Mouse (Mus musculus) inflammation-experienced regulatory T-cells, adult 6 months (primary cell): ENCODE data around the gene Ufm1. TPM values are rescaled to one million over a fixed set of nuclear protein-coding genes. Genes with fewer than 3 reads are reported as not detected.

Source experiments
- ATAC-seq: one replicate; pipeline ENCODE4 v1.8.0; 2017
- polyA plus RNA-seq, 3 experiments: library from polyadenylated mRNA; unstranded; fragments of 100-300 nt; shearing (Covaris generic); gene quantifications; one replicate each; pipeline ENCODE4 v1.2.1; 2017

Gene Ufm1
- 10 to 100 TPM; 46.5 to 85.7 (median 49.4) TPM for polyA plus RNA-seq

GRCm38 (mm10) chr3:53863383-53864220 lies at the start of gene Ufm1:
Gene Ufm1 (minus strand): TSS chr3:53863830.
- peak; percentile 94 for ATAC-seq

DNA sequence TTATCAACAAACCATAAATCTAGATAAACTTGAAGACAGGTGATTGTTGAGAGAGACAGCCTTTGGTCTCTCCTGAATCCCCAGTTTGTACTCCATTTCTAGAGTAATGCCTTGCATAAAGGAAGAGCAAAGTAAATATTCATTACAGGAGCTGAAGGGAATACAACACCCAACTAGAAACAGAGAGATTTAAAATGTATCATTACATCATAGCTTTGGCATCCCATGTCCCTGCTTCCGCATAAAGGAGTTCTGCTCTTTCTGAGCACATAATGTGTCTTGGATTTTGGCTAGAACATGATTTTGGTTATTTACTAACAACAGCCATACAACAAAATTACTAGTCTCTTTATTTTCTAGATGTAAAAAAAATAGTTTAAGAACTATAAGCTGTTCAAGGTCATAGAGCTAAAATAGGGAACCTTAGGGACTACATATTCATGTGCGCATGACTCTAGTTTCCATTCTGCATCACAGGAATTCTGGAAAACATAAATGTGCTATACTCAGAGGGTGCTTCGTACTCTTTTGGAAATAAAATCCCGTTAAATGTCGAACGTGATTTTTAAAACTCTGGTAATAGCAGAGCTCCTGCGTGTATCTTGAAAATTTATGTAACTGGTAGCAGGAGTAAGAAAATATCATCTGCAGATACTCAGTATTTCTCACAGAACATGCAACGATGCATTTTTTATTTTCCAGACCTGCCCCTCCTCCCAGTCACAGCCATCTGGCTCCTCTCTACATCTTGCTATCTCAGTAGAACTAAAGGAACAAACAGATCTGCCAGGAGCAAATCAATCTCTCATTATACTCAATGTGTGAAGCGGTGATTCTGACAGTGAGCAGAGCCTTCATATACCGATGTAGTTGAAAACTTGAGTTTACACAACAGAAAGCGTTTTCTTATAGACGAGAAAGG lies 27.2 kb upstream of the Ufm1 start:
- no peak for ATAC-seq

- no peak for ATAC-seq
These were observed 8.0 kb upstream of the Ufm1 start for GRCm38 (mm10) chr3:53871596-53871995.

DNA sequence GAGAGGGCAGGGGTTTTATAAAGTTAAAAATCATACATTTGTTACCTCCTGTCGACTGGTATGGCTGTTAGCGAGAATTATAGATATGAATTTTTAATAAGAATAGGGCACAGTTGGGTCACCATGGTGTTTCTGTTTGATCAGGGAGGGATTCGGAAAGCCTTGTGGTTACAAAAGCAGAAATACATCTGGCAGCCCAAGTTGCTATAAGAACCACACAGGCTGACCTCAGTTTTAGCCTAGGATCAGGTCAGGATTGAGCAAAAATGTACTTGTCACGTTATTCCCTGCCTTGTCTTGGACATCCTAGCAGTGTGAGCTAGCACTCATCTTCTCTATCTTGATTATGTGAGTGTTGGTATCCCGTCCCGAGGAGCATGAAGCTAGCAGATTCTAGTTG lies 6.9 kb upstream of the Ufm1 start:
- ATAC-seq = no peak

DNA sequence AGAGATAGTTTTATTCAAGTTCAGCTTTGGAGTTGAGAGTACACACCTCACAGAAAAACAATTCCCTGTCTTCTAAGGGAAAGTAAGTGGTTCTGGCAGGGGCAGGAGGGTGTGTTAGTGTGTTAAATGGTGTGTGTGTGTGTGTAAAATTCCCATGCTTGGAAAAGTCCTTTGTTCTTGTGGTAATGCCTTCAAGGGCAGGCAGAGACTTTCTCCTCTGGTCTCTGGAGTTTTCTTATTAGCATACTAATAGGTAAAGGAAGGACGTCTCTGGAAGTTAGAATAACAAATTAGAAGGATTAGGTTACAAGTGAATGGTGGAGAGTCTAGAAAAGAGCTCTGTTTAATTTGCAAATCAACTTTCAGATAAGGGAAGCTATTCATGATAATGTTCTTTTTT lies 5.6 kb upstream of the Ufm1 start:
- no peak for ATAC-seq

DNA sequence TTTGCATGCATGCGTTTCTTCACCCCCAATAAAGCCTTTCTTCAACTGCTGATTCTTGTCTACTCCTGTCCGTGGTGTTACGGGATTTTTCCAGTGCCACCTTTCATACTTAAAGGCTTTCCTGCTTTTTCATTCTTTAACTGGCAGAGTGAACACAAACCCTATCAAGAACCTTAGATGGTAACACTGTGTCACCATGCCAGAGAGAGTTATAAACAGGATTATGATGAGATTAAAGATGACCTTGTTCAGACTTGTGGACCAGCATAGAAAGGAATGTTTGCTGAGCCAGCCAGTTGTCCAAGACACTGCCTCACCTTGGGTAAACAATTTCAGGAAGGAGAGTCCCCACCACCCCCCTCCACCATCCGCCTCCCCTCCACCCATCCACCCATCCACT lies 4.6 kb upstream of the Ufm1 start:
- no peak for ATAC-seq

DNA sequence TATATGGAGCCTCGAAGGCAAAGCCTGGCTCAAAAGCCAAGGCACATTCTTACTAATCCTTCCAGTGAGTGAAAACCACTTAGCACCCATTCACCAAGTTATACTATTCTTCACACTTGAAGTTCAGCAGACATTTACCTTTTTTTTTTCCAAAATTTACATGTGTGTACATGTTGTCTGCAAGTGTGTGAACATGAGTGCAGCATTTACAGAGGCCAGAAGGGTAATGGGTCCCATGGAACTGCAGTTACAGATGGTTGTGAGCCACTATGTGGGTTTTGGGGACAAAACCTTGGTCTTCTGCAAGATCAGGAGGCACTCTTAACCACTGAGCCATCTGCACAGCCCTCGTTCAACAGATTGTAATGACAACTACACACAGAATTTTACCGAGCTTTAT lies 8.8 kb downstream of the Ufm1 start:
- no peak for ATAC-seq

DNA sequence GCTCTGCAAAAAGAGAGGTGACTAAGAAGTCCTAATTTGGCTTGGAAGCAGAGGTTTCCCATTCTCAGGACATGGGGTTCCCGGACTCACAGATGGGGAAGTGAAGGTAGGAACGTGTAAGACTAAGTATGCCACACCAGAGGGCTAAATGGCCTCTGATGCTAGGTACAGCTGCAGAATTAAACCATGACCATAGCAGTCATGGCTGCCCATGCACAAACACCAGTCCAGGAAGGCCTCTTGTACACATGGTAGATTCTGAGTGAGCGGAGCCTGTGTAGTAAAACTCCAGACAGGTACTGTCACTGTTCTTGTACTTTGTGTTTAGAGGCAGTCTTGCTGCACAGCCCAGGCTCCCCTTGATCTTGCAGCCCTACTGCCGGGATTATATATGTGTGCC lies 9.4 kb downstream of the Ufm1 start:
- ATAC-seq = no peak

DNA sequence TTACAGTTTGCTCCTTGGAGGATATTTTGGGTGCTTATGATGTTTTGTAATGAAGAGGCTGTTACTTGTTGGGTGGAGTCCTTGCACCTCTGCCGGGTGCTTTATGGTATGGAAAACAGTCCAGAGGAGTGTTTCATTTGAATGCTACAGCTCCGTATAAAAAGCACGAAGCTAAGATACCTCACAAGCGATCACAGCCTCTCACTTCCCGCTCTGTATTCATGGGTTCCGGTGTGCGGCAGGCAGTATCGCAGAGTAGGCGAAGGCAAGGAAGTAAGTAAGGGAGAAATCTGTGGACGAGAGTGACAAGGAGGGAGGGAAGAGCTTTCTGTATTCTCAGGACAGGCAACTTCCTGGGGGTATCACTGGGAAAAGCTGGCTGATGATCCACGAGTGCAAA lies 15.4 kb downstream of the Ufm1 start:
- ATAC-seq = no peak

DNA sequence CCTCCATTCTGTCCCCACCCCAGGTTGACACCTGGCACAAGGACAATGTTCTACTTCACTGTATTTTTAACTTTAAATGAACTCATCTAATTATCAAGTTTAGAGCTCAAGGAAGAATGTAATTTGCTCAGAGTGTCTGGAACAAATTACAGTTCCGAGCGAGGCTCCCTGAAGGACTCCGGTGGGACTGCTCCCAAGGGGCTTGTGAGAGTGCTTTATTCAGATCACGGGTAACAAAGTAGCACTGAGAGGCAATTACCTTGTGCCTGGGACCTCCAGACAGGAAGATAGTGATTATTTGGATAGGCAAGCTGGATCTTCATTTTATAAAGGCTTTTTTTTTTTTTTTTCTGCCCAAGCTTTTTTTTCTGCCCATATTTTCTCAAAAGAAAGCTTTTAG lies 15.9 kb downstream of the Ufm1 start:
- no peak for ATAC-seq

DNA sequence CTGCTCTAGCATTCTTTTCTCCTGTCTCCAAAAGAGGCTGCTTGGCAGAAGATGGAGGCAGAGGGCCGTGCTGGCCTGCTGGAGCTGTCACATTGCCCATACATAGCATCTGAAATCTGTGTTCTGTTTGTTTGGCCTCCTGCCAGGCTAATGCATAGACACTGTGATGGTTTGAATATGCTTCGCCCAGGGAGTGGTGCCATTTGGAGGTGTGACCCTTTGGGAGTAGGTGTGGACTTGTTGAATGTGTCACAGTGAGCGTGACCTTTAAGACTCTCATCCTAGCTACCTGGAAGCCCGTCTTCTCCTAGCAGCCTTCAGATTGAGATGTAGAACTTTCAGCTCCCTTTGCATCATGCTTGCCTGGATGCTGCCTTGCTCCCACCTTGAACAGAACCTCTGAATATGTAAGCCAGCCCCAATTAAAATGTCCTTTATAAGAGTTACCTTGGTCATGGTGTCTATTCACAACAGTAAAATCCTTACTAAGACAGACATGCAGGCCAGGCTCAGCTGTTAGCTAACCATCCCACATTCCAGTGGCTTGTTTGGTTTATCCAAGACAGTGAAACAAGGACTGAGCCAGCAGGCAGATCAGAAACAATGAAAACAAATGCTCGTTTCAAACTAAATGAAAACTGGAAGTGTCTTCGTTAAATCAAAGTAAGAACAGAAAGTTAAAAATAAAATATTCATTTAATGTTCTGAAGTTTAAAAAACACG lies 17.3 kb downstream of the Ufm1 start:
- ATAC-seq = no peak

DNA sequence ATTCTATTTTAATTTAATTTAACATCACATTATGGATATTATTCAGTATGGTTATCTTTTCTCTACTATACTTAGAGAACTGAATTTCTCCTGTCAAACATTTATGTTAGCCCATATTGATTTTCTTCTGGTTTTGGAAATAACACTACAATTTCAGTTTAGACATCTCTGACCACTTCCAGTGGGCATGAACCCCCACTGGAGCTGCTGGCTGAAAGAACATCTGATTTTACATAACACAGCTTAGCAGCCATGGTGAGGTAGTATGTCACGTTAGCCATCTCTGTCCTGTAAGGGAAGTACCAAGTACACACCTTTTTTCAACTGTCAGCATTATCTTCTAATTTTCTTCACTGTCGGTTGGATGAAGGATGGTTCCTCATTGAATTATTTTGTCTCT lies 18.8 kb downstream of the Ufm1 start, which contains the start of gene Gm10985:
Gm10985 (plus strand) TSS at position 301 of the 400 bp plus-strand sequence.
- no peak for ATAC-seq

DNA sequence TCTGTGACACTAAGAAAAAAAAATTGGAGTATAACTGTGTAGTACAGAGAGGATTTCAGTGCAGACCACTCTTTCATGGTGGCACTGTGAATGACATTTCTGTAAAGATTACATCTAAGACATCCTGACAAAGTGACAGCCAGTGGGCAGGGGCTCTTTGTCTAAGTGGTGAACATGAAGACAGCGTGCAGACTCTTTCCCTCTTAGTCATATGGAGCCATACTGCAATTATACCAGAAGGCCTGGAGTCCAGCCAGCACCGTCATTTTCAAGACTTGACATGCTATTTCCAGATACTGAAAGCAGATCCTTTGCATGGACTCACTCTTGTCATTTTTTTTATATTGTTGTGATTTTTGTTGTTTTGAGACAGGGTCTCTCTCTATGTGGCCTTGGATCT lies 29.4 kb downstream of the Ufm1 start:
- no peak for ATAC-seq

- ATAC-seq = no peak
These were observed 50.1 kb downstream of the Ufm1 start for GRCm38 (mm10) chr3:53813421-53813977.

Other genes with a start within 250 kb of the Ufm1 start
- not detected for gene Frem2, start 206.5 kb downstream of the Ufm1 start, polyA plus RNA-seq
- gene Gm10985, start 18.7 kb downstream of the Ufm1 start, polyA plus RNA-seq = not detected